Mouse (Mus musculus): ENCODE data around the gene Rab3ip.

Gene Rab3ip

GRCm38 (mm10) chr10:116957867-116958551 is 7.4 kb upstream of the Rab3ip start:
- DNase-seq (ENCODE audit: extremely low read depth, low read depth): no peak

DNA sequence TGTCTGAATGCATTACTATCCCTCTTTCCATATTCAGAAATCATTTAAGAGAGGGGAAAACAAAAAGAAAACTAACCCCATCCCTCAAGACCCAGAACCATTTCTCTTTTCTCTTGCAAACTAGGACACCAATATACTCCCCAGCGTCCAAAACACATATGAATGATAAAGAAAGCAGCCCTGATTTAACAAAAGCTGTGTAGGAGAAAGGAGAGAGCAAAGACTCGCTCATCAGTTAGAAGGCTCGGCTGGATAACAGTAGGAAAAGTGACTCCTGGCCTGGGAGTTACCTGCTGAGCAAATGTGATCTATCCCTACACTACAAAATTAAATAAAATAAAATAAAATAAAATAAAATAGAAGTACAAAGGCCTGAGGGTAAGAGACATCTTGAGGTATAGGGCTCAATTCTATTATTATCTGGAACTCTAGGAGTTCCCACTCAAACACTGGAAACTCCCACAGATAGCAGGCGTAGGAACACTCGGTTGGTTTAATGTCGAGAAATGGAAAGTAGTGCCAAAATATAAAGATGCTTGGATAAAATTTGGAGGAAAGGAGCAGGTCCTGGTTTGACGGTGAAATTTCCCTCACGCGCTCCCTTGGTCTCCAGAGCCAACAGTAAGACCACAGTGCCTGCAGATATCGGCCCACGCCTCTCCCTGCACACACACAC is 6.1 kb upstream of the Rab3ip start:
- no peak for DNase-seq (ENCODE audit: extremely low read depth, low read depth)

- DNase-seq (ENCODE audit: extremely low read depth, low read depth): no peak
These were observed 4.6 kb upstream of the Rab3ip start for GRCm38 (mm10) chr10:116955191-116955590.

DNA sequence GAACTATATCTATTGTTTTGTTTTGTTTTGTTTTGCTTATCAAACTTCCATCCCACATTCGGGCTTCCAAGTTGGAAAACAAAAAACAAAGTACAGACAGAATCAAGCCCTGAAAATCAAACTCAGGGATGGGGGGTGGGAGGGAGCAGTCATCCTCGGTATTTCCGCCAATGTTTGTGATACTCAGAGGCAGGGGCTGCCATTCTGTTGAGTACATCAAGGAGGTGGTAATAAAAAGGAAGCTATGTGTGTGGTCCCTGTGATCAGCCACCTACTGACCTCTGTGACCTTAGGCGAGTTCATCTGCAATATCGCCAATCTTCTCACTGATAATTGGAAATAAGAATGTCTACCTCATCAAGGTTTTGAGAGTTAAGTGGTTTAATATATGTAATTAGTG is 317 bp upstream of the Rab3ip start:
- DNase-seq (ENCODE audit: extremely low read depth, low read depth): no peak

GRCm38 (mm10) chr10:116949111-116950008 is 1.2 kb downstream of the Rab3ip start:
- no peak for DNase-seq (ENCODE audit: extremely low read depth, low read depth)

GRCm38 (mm10) chr10:116948414-116948813 is 2.2 kb downstream of the Rab3ip start:
- DNase-seq (ENCODE audit: extremely low read depth, low read depth): no peak

DNA sequence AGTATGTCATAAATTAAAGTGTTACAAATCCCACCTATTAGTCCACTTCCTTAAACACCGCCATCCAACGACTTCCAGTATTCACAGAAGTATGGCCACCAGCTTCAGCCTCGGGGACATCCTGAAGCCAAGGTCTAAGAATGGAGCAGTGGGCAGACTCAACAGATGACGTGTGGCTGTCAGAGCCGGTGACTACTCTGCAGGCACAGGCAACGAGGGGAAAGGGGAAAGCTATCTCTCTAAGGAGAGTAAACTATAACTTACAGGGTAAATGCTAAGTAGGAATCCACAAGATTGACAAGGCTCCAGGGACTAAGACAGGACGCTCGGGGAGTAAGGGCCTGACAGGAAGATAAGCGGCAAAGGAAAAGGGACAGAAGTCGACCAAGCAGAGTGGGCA is 5.6 kb downstream of the Rab3ip start:
- no peak for DNase-seq (ENCODE audit: extremely low read depth, low read depth)

DNA sequence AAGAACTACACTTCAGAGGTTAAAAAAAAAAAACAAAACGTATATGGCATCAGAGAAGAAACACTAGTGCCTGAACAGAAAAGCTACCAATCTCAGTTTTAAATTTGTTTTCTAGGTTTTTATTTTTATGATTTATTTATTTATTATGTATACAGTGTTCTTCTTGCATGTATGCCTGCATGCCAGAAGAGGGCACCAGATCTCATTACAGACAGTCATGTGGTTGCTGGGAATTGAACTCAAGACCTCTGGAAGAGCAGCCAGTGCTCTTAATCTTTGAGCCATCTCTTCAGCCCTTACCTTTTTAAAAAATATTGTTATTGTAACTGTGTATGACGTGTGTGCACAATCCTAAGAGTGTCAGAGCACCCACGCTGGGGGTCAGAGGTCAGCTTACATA is 6.4 kb downstream of the Rab3ip start:
- DNase-seq (ENCODE audit: extremely low read depth, low read depth): no peak

- no peak for DNase-seq (ENCODE audit: extremely low read depth, low read depth)
These were observed 7.5 kb downstream of the Rab3ip start for GRCm38 (mm10) chr10:116943025-116943424.

- DNase-seq (ENCODE audit: extremely low read depth, low read depth): no peak
These were observed 15.5 kb downstream of the Rab3ip start for GRCm38 (mm10) chr10:116935028-116935427.

GRCm38 (mm10) chr10:116933794-116934193 is 16.8 kb downstream of the Rab3ip start:
- DNase-seq (ENCODE audit: extremely low read depth, low read depth): no peak

DNA sequence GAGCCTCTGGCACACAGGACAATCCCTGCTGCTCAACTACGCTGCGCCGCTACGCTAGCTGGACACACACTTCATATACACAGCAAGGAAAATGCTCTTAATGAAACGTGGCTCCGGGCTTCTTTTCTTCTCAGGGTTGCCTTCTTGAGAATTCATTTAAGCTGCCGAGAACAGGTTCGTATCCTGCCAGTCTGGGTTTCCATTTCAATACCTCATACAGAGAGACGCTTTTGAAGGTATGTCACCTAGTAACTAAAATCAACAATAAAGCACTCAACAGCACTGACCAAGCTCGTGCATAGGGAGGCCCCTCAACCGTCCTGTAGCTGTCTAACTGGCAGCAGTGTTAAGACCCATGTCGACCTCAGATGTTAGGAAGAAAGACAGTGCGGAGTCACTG is 18.2 kb downstream of the Rab3ip start:
- no peak for DNase-seq (ENCODE audit: extremely low read depth, low read depth)

DNA sequence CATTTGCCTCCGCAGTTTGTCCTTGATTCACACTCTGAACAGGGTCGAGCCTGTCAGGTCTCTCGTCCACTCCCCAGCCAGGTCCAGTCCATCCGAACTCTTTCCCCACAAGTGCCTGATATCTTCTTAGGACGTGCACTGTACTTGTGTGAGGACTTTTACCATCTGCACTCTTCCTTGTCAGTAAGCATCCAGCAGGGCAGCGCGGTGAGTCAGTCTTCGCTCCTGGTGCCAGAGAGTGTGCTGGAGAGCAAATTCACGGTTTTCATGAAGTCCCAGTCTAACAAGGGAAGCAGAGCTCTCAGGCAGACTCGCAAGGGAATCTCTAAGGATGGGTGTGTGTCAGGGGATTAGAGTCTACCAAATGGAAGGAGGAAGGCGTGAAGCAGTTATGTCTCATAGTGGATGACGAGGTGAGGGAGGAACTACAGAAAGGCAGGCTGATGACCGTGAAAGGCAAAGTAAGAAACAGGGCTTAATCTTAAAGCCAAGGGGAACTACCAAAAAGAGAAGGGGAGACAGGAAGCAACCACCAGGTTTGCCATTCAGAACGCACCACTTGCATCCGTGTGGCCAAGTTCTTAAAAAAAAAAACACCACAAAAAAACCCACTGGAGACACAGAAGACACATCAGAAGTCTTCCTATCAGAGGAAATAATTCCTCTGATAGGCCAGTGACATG is 18.9 kb downstream of the Rab3ip start:
- no peak for DNase-seq (ENCODE audit: extremely low read depth, low read depth)

GRCm38 (mm10) chr10:116930936-116931335 is 19.6 kb downstream of the Rab3ip start:
- DNase-seq (ENCODE audit: extremely low read depth, low read depth): no peak

- DNase-seq (ENCODE audit: extremely low read depth, low read depth): no peak
These were observed 20.1 kb downstream of the Rab3ip start for GRCm38 (mm10) chr10:116930506-116930905.

- DNase-seq (ENCODE audit: extremely low read depth, low read depth): no peak
These were observed 21.7 kb downstream of the Rab3ip start for GRCm38 (mm10) chr10:116928826-116929225.

- DNase-seq (ENCODE audit: extremely low read depth, low read depth): no peak
These were observed 24.0 kb downstream of the Rab3ip start for GRCm38 (mm10) chr10:116926428-116927113.

DNA sequence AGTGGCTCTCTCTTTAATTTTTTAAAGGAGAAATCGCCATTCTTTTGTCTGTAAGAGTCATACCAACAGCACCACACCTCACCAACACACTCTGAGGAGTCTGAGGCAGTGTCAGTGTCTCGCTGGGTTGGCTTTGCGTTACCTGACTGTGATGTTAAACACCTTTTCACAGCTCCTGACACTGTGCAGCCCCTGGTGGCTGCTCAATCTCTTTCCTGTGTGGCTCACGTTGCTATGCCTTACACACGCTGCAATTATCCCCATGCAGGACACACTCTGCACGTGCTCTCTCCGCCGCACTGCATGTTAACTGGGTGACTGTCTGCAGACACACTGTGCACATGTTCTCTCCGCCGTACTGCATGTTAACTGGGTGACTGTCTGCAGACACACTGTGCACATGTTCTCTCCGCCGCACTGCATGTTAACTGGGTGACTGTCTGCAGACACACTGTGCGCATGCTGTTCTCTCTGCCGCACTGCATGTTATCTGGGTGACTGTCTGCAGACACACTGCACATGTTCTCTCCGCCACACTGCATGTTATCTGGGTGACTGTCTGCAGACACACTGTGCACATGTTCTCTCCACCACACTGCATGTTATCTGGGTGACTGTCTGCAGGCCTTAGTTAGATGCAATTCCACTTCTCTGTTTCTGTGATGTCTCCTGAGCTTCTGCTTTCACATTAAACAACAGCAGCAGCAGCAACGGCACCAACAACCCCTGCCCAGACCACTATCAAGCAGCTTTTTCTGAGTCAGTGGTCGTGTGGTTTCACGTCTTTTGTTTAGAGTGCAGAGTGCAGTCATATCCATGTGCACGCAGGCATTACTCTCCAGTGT is 26.7 kb downstream of the Rab3ip start:
- DNase-seq (ENCODE audit: extremely low read depth, low read depth): no peak

DNA sequence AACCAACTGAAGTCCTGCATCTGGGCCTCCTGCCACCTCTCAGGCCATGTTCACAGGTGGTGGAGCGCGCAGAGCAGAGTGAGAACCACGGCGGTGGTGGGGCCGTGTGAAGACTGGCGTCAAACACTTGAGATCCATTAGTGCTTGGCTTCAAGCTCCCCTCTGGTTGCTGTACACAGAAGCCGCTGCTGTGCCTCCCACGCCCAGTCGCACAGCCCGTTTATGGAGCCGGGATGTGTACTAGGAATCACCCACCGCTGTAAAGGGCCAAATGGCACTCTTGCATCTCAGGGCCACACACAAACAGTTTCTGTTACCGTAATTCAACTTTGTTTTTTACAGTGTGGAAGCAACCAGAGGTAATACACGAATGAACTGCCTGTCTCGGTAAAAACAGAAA is 28.4 kb downstream of the Rab3ip start:
- DNase-seq (ENCODE audit: extremely low read depth, low read depth): no peak

DNA sequence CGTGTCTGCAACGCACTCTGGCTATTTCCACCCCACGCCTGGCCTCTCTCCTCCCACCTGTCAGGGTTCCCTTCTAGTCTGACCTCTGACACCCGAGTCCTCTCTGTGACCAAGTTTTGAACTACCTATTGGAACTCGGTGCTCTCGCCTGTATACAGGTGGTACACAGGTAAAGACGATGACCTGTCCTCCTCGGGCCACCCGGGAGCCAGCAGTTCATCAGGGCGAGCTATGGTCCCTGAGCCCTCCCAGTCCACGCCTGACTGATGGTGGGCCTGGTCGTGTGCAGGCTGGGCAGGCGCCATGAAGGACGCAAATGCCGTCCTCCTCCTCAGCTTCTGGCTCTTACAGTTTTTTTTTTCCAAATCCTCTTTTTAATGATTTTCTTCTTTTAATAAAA is 29.2 kb downstream of the Rab3ip start:
- no peak for DNase-seq (ENCODE audit: extremely low read depth, low read depth)
